Mouse (Mus musculus) megakaryocyte, adult 5-6 weeks (primary cell): Measurements from ENCODE around the gene Gpr156. TPM values are rescaled to one million over a fixed set of nuclear protein-coding genes. Genes with fewer than 3 reads are reported as not detected.

Experiments
- total RNA-seq, 2 experiments: library from RNA; stranded (forward) in 1 of 2; stranded (reverse) in 1 of 2; fragments of 153-499, 151-499 nt in 1 of 2; fragments of 221-1000, 200-1000 nt in 1 of 2; gene quantifications; 2 replicates each; pipeline versions ENCODE4 v1.2.3 to v1.2.4; 2015 to 2017

Gpr156 gene
- total RNA-seq, 2 experiments from 2014 or later: not detected

Other genes with a start within 250 kb of the Gpr156 start
- 0.16 and 1.1 TPM in 2 replicates for gene Fstl1, start 139.6 kb upstream of the Gpr156 start, total RNA-seq (2015)
- gene Fstl1, start 139.6 kb upstream of the Gpr156 start, total RNA-seq (2017): 0.44 and 0.89 TPM in 2 replicates
- not detected in 2 replicates for gene Gm36028, start 55.4 kb upstream of the Gpr156 start, total RNA-seq (2015)
- gene Gm36028, start 55.4 kb upstream of the Gpr156 start, total RNA-seq (2017): not detected in 2 replicates
- gene Lrrc58, start 48.1 kb upstream of the Gpr156 start, total RNA-seq (2015): 33.6 and 38.4 TPM in 2 replicates
- gene Lrrc58, start 48.1 kb upstream of the Gpr156 start, total RNA-seq (2017): 23.0 and 27.4 TPM in 2 replicates
- gene Gsk3b, start 172.5 kb downstream of the Gpr156 start, total RNA-seq (2015): 64.2 and 73.2 TPM in 2 replicates
- gene Gsk3b, start 172.5 kb downstream of the Gpr156 start, total RNA-seq (2017): 34.2 and 34.5 TPM in 2 replicates